Mouse (Mus musculus): ENCODE data around the gene Pcdh7. TPM values are rescaled to one million over a fixed set of nuclear protein-coding genes. Genes with fewer than 3 reads are reported as not detected.

Pcdh7 gene
- polyA plus RNA-seq, 1 experiment from 2014 or later = 139 TPM

- DNase-seq (ENCODE audit: low read depth, low spot score) = no peak
- POLR2A ChIA-PET = interaction anchor here (0.9 kb wide), 1 partner anchor 20 kb away, joined by 3 read pairs; no protein-coding TSS in a partner anchor
- H3K27me3 ChIP-seq = no peaks in the 10 kb centered on the region
- in situ Hi-C loops (cut with MboI; ENCODE audit: low pct_unique_long_range_greater_than_20kb) = no loop called here
- CTCF ChIA-PET = no interaction called here
- ATAC-seq = no peak
- TF ChIP-seq CTCF (IDR thresholded peaks at IDR 0.05) = no peak
Measured at GRCm38 (mm10) chr5:57745879-57746278, 28.1 kb downstream of the Pcdh7 start.

DNA sequence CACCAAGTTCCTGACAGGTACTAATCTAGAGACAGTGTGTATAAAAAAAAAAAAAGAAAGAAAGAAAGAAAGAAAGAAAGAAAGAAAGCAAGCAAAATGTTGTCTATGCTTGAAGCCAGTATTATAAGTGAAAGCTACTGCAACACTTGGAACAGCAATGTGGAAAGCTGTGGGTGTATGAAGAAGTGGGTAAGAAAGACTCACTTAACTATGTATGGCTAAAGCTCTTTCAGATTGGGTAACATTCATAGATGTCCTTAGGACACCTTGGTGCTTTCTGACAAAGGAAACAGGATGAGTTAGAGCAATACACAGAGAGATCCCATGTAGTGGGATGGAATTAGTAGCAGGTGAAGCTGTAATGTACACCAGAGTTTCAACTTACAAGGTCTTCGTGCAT, 32.6 kb downstream of the Pcdh7 start:
- TF ChIP-seq CTCF (IDR thresholded peaks at IDR 0.05) = no peak
- CTCF ChIA-PET = interaction anchor here (1.2 to 1.7 kb wide), 2 partner anchors 15 to 16 kb away, joined by 3 to 4 read pairs; no protein-coding TSS in a partner anchor
- H3K27me3 ChIP-seq = no peaks in the 10 kb centered on the region
- POLR2A ChIA-PET = interaction anchor here (0.7 to 0.9 kb wide), 2 partner anchors 12 to 17 kb away, joined by 3 to 4 read pairs; no protein-coding TSS in a partner anchor
- ATAC-seq (no peak), DNase-seq (ENCODE audit: low read depth, low spot score) (no peak)
- in situ Hi-C loops (cut with MboI; ENCODE audit: low pct_unique_long_range_greater_than_20kb) = no loop called here

DNA sequence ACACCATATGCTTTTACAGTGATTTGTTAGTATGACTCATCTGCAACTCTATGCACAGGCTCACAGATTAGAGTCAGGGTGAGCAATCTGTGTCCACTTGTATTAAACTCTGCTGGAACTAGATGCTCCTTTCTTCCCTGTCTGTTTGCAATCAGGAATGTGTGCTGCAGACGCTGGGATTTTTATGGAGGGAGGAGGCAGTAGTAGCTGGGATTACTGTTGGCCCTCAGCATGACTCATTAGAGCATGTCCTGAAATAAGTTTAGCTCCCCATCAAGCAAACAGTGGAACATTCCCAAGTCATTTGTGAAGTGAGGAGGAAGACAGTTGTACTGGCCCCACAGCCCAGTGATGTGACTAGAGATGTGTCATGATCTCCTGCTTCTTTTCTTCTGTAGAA, 38.0 kb downstream of the Pcdh7 start:
- ChIA-PET POLR2A (no interaction called here), CTCF (interaction anchor here (1.9 kb wide), 1 partner anchor 13 kb away, joined by 5 read pairs; no protein-coding TSS in a partner anchor)

DNA sequence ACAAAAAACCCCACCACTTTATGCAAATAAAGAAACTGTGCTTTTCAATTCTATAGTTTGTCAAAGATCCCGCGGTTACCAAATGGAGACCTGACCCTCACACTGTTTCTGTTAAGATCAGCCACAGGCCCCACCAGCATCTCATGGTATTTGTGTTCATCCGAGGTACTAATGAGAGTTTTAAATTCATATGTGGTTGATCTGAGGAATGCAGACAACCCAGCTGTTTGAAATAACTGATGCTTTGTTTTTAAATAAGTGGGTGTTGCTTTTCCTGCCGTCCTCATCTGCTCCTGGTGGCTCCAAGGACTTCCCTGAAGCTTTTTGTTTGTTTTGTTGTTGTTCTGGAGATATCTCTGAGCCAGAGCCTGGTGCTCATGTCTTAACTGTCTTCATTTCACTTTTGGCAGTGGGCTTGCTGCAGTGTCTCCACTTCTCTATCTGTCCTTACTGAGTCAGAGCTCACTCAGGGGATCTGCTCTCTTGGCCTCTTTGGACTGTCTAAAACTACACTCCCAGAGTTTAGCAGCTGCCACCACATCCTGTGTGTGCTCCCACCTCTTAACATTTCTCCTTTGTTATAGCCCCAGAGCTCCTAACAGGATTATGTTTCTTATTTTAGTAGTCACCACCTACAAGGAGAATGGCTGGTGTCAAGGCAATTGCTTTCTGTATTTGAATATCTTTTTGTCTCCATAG, 39.1 kb downstream of the Pcdh7 start:
- ChIA-PET POLR2A (no interaction called here), CTCF (no interaction called here)
- no peak for DNase-seq (ENCODE audit: low read depth, low spot score)
- TF ChIP-seq CTCF (IDR thresholded peaks at IDR 0.05) = no peak
- in situ Hi-C loops (cut with MboI; ENCODE audit: low pct_unique_long_range_greater_than_20kb) = no loop called here
- no peaks in the 10 kb centered on the region for H3K27me3 ChIP-seq
- ATAC-seq = peak; percentile 18

More for the DNA sequence above, 38.0 kb downstream of the Pcdh7 start:
- no peak for DNase-seq (ENCODE audit: low read depth, low spot score)
- TF ChIP-seq CTCF (IDR thresholded peaks at IDR 0.05) = no peak
- in situ Hi-C loops (cut with MboI; ENCODE audit: low pct_unique_long_range_greater_than_20kb) = no loop called here
- peak; percentile 74 for ATAC-seq
- H3K27me3 ChIP-seq = no peaks in the 10 kb centered on the region

DNA sequence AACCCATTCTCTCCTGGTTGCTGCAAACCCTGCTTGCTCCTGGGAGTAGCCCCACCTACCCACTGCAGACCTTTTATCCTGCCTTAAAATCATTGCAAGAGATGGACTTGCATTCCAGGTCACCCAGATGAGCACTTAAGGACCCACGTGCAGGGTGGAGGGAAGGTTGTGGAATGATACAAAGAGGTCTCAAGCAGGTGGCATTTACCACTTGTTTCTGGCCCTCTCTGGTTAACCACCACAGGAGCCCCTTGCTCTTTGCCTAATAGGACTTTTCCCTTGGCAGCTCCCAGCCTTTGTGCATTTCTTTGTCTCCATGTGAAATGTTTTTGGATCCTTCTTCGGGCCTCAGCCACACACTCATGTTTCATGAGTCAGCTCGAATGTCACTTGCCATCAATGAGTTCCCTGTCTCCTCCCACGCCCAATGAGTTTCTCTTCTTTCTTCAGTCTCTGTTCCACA, 39.7 kb downstream of the Pcdh7 start:
- in situ Hi-C loops (cut with MboI; ENCODE audit: low pct_unique_long_range_greater_than_20kb) = no loop called here
- no peak for ATAC-seq
- POLR2A ChIA-PET = no interaction called here
- no peak for DNase-seq (ENCODE audit: low read depth, low spot score)
- CTCF ChIA-PET = no interaction called here
- no peaks in the 10 kb centered on the region for H3K27me3 ChIP-seq
- TF ChIP-seq CTCF (IDR thresholded peaks at IDR 0.05) = no peak

GRCm38 (mm10) chr5:57758968-57759367, 41.2 kb downstream of the Pcdh7 start:
- ATAC-seq (no peak), DNase-seq (ENCODE audit: low read depth, low spot score) (no peak)
- ChIA-PET POLR2A (no interaction called here), CTCF (no interaction called here)
- in situ Hi-C loops (cut with MboI; ENCODE audit: low pct_unique_long_range_greater_than_20kb) = no loop called here
- no peak for TF ChIP-seq CTCF (IDR thresholded peaks at IDR 0.05)
- H3K27me3 ChIP-seq = no peaks in the 10 kb centered on the region

GRCm38 (mm10) chr5:57760069-57761063, 42.6 kb downstream of the Pcdh7 start:
- in situ Hi-C loops (cut with MboI; ENCODE audit: low pct_unique_long_range_greater_than_20kb) = loop anchor here (10.0 kb wide), 1 partner anchor 184 kb away; no protein-coding TSS in a partner anchor
- peak; percentile 78 for ATAC-seq
- no peak for TF ChIP-seq CTCF (IDR thresholded peaks at IDR 0.05)

GRCm38 (mm10) chr5:57765356-57765755, 47.6 kb downstream of the Pcdh7 start:
- H3K27me3 ChIP-seq = no peaks in the 10 kb centered on the region
- in situ Hi-C loops (cut with MboI; ENCODE audit: low pct_unique_long_range_greater_than_20kb) = loop anchor here (10.0 kb wide), 1 partner anchor 179 kb away; no protein-coding TSS in a partner anchor
- ChIA-PET POLR2A (no interaction called here), CTCF (interaction anchor here (1.6 kb wide), 1 partner anchor 45 kb away, joined by 3 read pairs; no protein-coding TSS in a partner anchor)
- ATAC-seq (no peak), DNase-seq (ENCODE audit: low read depth, low spot score) (no peak)
- TF ChIP-seq CTCF (IDR thresholded peaks at IDR 0.05) = no peak

More at GRCm38 (mm10) chr5:57760069-57761063, 42.6 kb downstream of the Pcdh7 start:
- POLR2A ChIA-PET = interaction anchor here (0.9 kb wide), 1 partner anchor 17 kb away, joined by 5 read pairs; no protein-coding TSS in a partner anchor
- CTCF ChIA-PET = interaction anchor here (1.1 to 1.7 kb wide), 3 partner anchors 10 to 34 kb away, joined by 3 to 4 read pairs (median 4); no protein-coding TSS in a partner anchor
- no peaks in the 10 kb centered on the region for H3K27me3 ChIP-seq
- no peak for DNase-seq (ENCODE audit: low read depth, low spot score)

GRCm38 (mm10) chr5:57767346-57767745, 49.6 kb downstream of the Pcdh7 start:
- no peak for TF ChIP-seq CTCF (IDR thresholded peaks at IDR 0.05)
- ATAC-seq (no peak), DNase-seq (ENCODE audit: low read depth, low spot score) (no peak)
- CTCF ChIA-PET = interaction anchor here (2.3 kb wide), 1 partner anchor 45 kb away, joined by 6 read pairs; no protein-coding TSS in a partner anchor
- in situ Hi-C loops (cut with MboI; ENCODE audit: low pct_unique_long_range_greater_than_20kb) = loop anchor here (10.0 kb wide), 1 partner anchor 177 kb away; no protein-coding TSS in a partner anchor
- POLR2A ChIA-PET = interaction anchor here (0.8 kb wide), 1 partner anchor 17 kb away, joined by 3 read pairs; no protein-coding TSS in a partner anchor
- no peaks in the 10 kb centered on the region for H3K27me3 ChIP-seq

Measured in Patski (cell line).